Mouse (Mus musculus) heart, adult 2 months (tissue): ENCODE measurements around the gene Pnpla6. TPM values are rescaled to one million over a fixed set of nuclear protein-coding genes. Genes with fewer than 3 reads are reported as not detected.

ENCODE experiments used
- DNase-seq, 2 experiments: peaks; one replicate each; pipeline ENCODE4 v3.0.0; 2021
- H3K27ac ChIP-seq: fragments of 200-600 bp; 2 replicates; pipeline ENCODE4 v1.8.1; 2022
- H3K27me3 ChIP-seq: fragments of 200-500 bp; 2 replicates; pipeline ENCODE4 v1.6.1; 2012; ENCODE audit warnings: mild to moderate bottlenecking, low read length, inconsistent platforms, mixed read lengths; ENCODE audit not compliant: control insufficient read depth, insufficient read depth
- H3K36me3 ChIP-seq: fragments of 200-500 bp; 2 replicates; pipeline ENCODE4 v1.6.1; 2012; ENCODE audit warnings: low read length, inconsistent platforms; ENCODE audit not compliant: control insufficient read depth, insufficient read depth
- H3K4me1 ChIP-seq: fragments of 200-500 bp; 2 replicates; pipeline ENCODE4 v1.6.1; 2011; ENCODE audit warnings: low read length; ENCODE audit not compliant: control insufficient read depth, insufficient read depth
- H3K4me3 ChIP-seq: fragments of 200-600 bp; 2 replicates; pipeline ENCODE4 v1.8.1; 2022
- H3K79me2 ChIP-seq: fragments of 200-500 bp; replicated peaks from 2 replicates; pipeline ENCODE4 v1.6.1; 2012; ENCODE audit warnings: mild to moderate bottlenecking, inconsistent platforms, low read length, moderate library complexity, mixed read lengths; ENCODE audit not compliant: control insufficient read depth, insufficient read depth
- H3K9ac ChIP-seq: fragments of 200-500 bp; 2 replicates; pipeline ENCODE4 v1.6.1; 2012; ENCODE audit warnings: low read depth, mild to moderate bottlenecking, control low read depth, inconsistent platforms, low read length, mixed read lengths
- CTCF ChIP-seq: fragments of 200-600 bp; IDR thresholded peaks from 2 replicates; pipeline ENCODE4 v1.8.1; 2022; ENCODE audit warnings: antibody characterized with exemption, mild to moderate bottlenecking, moderate library complexity
- EP300 ChIP-seq: fragments of 200-500 bp; IDR thresholded peaks from 2 replicates; pipeline ENCODE4 v1.6.1; 2011; ENCODE audit warnings: low read depth, low read length, control low read depth; ENCODE audit not compliant: insufficient read depth
- POLR2A ChIP-seq: fragments of 200-500 bp; IDR thresholded peaks from 2 replicates; pipeline ENCODE4 v1.6.1; 2011; ENCODE audit warnings: mild to moderate bottlenecking, low read depth, low read length, control low read depth; ENCODE audit not compliant: insufficient read depth
- WGBS: fragments of 180-500 bp; shearing (Covaris S2); methylation state at CpG from one replicate; pipeline ENCODE4 v1.1.7; 2018; 5-methylcytosine and 5-hydroxymethylcytosine counted together
- intact Hi-C: fragments of 180-260 bp; cut with DNase I; formaldehyde crosslinking; loops from one replicate; pipeline ENCODE4 v1.15.1; 2025
- polyA plus RNA-seq: library from polyadenylated mRNA; depleted of rRNA; stranded (reverse); fragments of >200 nt; gene quantifications from 2 replicates; pipeline ENCODE4 v1.2.3, GENCODE M21; 2012
- total RNA-seq, 2 experiments: library from RNA; stranded (reverse); gene quantifications; 2 replicates each; pipeline ENCODE4 v1.2.3; 2021

Pnpla6 gene
- total and polyA plus RNA-seq, 3 experiments = 8.5 to 25.1 (median 11.1) TPM

GRCm38 (mm10) chr8:3499751-3500150 lies 15.4 kb upstream of the Pnpla6 start:
- Histone ChIP-seq H3K9ac (peak overlapping the region; percentile 85), H3K27ac (peak overlapping the region; percentile 94), H3K36me3 (no peaks in the 10 kb centered on the region), H3K4me3 (peak overlapping the region; percentile 87), H3K27me3 (no peaks in the 10 kb centered on the region), H3K79me2 (peaks cover 1% of the 10 kb centered on the region; the same call in 1 of the 2 replicates), H3K4me1 (peaks cover 2% of the 10 kb centered on the region)
- TF ChIP-seq CTCF (no peak), EP300 (no peak), POLR2A (no peak)
- WGBS = 2% methylated on average over 8 of the region's 8 CpGs
- intact Hi-C loops = loop anchor here (1.0 kb wide), 1 partner anchor 17 kb away; no protein-coding TSS in a partner anchor
- DNase-seq = no peak

- Histone ChIP-seq H3K4me1 (peaks cover 2% of the 10 kb centered on the region), H3K36me3 (no peaks in the 10 kb centered on the region), H3K79me2 (peaks cover 1% of the 10 kb centered on the region; the same call in 1 of the 2 replicates), H3K4me3 (peak within 1 kb of the TSS; percentile 87), H3K9ac (peak within 1 kb of the TSS; percentile 94), H3K27me3 (no peaks in the 10 kb centered on the region), H3K27ac (peak within 1 kb of the TSS; percentile 94)
- TF ChIP-seq POLR2A = peak; percentile 92
- peak; percentile 59; the same call in 1 of the 2 replicates for TF ChIP-seq EP300
- no peak for TF ChIP-seq CTCF
- DNase-seq = peak; percentile 98 to 99
- WGBS = under 1% methylated on average over 70 of the region's 70 CpGs
- intact Hi-C loops = loop anchor here (1.0 kb wide), 1 partner anchor 16 kb away; no protein-coding TSS in a partner anchor
Measured at GRCm38 (mm10) chr8:3500235-3501090, 14.7 kb upstream of the Pnpla6 start, which contains the start of gene Mcoln1. Gene Mcoln1, plus strand, starts transcription at chr8:3500457.

GRCm38 (mm10) chr8:3502217-3502616 lies 13.0 kb upstream of the Pnpla6 start:
- no peak overlapping the region for H3K27ac ChIP-seq
- no peak for DNase-seq
- H3K27me3 ChIP-seq = no peaks in the 10 kb centered on the region
- TF ChIP-seq POLR2A = no peak
- no peak for TF ChIP-seq CTCF
- no peak for TF ChIP-seq EP300
- H3K4me1 ChIP-seq = peaks cover 2% of the 10 kb centered on the region
- H3K79me2 ChIP-seq = 0 out of 2 replicates have a peak, but pooled peaks cover 1% of the 10 kb centered on the region
- no peaks in the 10 kb centered on the region for H3K36me3 ChIP-seq
- WGBS = 44% methylated on average over 4 of the region's 4 CpGs
- intact Hi-C loops = no loop called here
- H3K4me3 ChIP-seq = no peak overlapping the region
- no peak overlapping the region for H3K9ac ChIP-seq

GRCm38 (mm10) chr8:3507979-3508754 lies 7.0 kb upstream of the Pnpla6 start:
- no peaks in the 10 kb centered on the region for H3K79me2 ChIP-seq
- H3K27me3 ChIP-seq = no peaks in the 10 kb centered on the region
- DNase-seq = no peak
- TF ChIP-seq POLR2A (no peak), EP300 (no peak), CTCF (no peak)
- no peaks in the 10 kb centered on the region for H3K36me3 ChIP-seq
- intact Hi-C loops = no loop called here
- no peak overlapping the region for H3K27ac ChIP-seq
- H3K4me1 ChIP-seq = no peaks in the 10 kb centered on the region
- H3K9ac ChIP-seq = no peak overlapping the region
- no peak overlapping the region for H3K4me3 ChIP-seq
- 90% methylated on average over 6 of the region's 6 CpGs for WGBS

GRCm38 (mm10) chr8:3514681-3515247 lies 420 bp upstream of the Pnpla6 start:
- Histone ChIP-seq H3K36me3 (no peaks in the 10 kb centered on the region), H3K27ac (peak overlapping the region; percentile 87), H3K79me2 (no peaks in the 10 kb centered on the region), H3K4me3 (peak overlapping the region; percentile 70), H3K9ac (no peak overlapping the region), H3K4me1 (no peaks in the 10 kb centered on the region; the same call in 1 of the 2 replicates), H3K27me3 (no peaks in the 10 kb centered on the region)
- DNase-seq = no peak
- WGBS = 36% methylated on average over 13 of the region's 13 CpGs
- TF ChIP-seq EP300 (no peak), POLR2A (no peak), CTCF (no peak)
- intact Hi-C loops = loop anchor here (5.0 kb wide), 3 partner anchors 108 to 292 kb away; partner anchors contain the start of genes Pet100 and Xab2
